Mouse (Mus musculus): ENCODE data around the gene Ranbp3l. TPM values are rescaled to one million over a fixed set of nuclear protein-coding genes. Genes with fewer than 3 reads are reported as not detected.

Gene Ranbp3l
- polyA plus RNA-seq (2015; fragmentation: Nextera tagmentation; extraction: Ambion mirVana) = 0.13 and 0.35 TPM in 2 replicates

DNA sequence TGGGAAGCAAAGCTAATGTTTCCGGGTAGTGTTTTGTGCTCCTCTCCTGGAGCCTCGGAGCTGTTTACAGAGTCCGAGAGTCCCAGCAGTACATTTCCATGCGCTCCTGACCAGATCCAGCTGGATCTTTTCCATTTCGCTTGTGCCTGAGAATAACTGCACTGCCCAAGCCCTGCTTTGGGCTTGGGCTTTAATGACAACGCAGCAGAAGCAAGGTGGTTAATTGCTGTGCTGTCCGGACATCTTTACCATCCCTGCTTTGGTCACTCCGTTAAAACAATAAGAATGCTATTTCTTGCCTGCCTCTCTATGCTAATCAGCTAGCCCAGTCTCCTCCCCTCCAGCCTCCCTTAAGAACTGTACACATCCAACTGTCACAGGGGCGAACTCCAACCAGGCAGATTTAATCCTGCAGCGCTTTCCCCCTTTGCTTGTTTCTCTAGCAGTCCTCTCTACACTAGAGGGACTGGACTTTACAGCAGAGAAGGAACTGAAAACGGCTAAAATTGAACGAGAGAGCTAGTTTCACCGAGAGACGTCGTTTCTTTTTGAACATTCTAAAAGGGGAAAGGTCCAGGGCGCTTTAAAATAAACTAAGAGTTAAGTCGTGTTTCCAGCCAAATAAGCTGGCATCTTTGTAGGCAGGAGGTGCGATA lies at the start of gene Ranbp3l:
Gene Ranbp3l, plus strand, starts transcription at position 377 of the 656 bp plus-strand sequence.

DNA sequence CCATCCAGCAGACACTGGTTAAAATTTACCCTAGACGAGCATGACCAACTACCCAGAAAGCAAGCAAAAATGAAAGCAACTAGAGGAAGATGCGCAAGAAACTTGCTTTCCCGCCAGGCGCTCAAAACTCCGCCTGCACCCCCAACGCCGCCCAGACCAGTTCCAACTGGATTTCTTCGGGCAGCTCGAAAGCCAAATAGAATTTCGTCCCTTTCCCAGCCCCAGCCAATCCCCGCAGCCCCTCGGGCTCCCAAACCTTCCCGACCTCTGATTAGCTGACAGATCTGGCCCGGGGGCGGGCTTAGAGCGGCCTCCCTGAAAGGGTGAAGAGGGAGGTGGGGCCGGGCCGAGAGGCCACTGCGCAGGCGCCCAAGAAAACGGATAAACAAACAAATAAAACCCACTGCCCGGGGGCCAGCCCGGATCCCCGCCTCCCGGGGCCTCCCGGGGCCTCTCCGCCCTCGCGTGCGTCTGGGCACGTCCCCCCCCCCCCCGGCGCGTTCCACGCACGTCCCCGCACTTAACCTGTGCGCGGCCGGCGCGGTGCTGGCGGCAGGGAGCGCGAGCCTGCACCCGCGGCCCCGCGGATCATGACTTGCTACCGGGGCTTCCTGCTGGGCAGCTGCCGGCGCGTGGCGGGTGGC lies 103.3 kb downstream of the Ranbp3l start, which contains the start of gene Nadk2:
Gene Nadk2, plus strand, starts transcription at position 349 of the 644 bp plus-strand sequence.

Other genes starting within 250 kb of the Ranbp3l start
- gene Nadk2, start 103.3 kb downstream of the Ranbp3l start, polyA plus RNA-seq (2015; fragmentation: Nextera tagmentation; extraction: Ambion mirVana) = 18.0 and 23.1 TPM in 2 replicates
- 1.3 and 1.8 TPM in 2 replicates for gene Lmbrd2, start 172.6 kb downstream of the Ranbp3l start, polyA plus RNA-seq (2015; fragmentation: Nextera tagmentation; extraction: Ambion mirVana)
- gene Skp2, start 187.5 kb downstream of the Ranbp3l start, polyA plus RNA-seq (2015; fragmentation: Nextera tagmentation; extraction: Ambion mirVana) = 14.9 and 16.8 TPM in 2 replicates

Data from skeletal muscle tissue, postnatal 0 days (tissue).